Mouse (Mus musculus): ENCODE measurements around the gene Tmem95.

DNA sequence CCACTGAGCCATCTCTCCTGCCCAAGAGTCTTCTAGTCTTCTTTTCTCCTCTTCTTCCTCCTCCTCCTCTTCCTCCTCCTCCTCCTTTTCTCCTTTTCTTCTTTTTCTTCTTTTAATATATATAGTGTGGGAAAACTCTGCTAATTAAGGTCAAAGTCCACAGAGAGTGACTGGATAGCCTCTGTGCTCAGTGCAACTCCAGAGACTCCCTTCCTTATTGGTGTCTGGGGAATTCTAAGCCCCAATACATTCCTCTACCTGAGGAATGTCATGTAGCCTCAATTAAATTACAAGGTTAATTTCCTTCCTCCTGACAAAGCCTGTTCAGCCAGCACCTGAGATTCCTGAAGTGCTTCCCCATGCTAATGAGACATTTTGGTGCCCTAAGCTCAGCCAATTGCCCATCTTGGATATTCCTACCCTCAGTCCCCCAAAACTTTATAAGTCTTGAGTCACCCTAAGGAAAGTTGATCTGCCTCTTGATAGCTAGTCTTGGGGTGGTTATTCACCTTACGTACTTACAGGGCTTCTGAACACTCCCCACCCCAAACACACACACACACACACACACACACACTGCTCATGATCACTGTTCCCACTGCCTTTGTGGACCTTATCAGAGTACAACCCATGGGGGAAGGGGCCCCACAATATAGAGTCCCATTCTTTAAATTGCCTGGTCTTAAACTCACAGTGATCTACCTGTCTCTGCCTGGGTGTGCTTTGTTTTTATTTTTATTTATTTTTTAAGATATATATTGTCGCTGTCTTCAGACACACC is 7.3 kb downstream of the Tmem95 start:
- TF ChIP-seq CTCF (IDR thresholded peaks at IDR 0.05; ENCODE audit: control insufficient read depth, insufficient read depth, insufficient read length) (no peak), USF1 (IDR thresholded peaks at IDR 0.05; ENCODE audit: low read depth) (no peak), CEBPB (IDR thresholded peaks at IDR 0.05; ENCODE audit: low read depth) (no peak), MAX (IDR thresholded peaks at IDR 0.05) (no peak), MYOD1 (IDR thresholded peaks at IDR 0.05; ENCODE audit: control insufficient read depth, insufficient read length, low read depth) (no peak), MYOG (IDR thresholded peaks at IDR 0.05; ENCODE audit: control insufficient read depth, extremely low read depth, insufficient read length) (no peak)
